Mouse (Mus musculus) sigmoid colon, adult 10 weeks (tissue): Measurements from ENCODE around the gene Ckmt2. TPM values are rescaled to one million over a fixed set of nuclear protein-coding genes. Genes with fewer than 3 reads are reported as not detected.

ENCODE experiments used
- polyA plus RNA-seq: library from polyadenylated mRNA; stranded (reverse); fragments of 350-450 nt; fragmentation: Illumina TruSeq; extraction: RNeasy Lipid Tissue Mini Kit (QIAGEN cat#74804); gene quantifications from one replicate; pipeline ENCODE4 v1.2.3, GENCODE M21; 2014; ENCODE audit warnings: low read depth, low replicate concordance

The Ckmt2 gene
- polyA plus RNA-seq, result 2.5 TPM

DNA sequence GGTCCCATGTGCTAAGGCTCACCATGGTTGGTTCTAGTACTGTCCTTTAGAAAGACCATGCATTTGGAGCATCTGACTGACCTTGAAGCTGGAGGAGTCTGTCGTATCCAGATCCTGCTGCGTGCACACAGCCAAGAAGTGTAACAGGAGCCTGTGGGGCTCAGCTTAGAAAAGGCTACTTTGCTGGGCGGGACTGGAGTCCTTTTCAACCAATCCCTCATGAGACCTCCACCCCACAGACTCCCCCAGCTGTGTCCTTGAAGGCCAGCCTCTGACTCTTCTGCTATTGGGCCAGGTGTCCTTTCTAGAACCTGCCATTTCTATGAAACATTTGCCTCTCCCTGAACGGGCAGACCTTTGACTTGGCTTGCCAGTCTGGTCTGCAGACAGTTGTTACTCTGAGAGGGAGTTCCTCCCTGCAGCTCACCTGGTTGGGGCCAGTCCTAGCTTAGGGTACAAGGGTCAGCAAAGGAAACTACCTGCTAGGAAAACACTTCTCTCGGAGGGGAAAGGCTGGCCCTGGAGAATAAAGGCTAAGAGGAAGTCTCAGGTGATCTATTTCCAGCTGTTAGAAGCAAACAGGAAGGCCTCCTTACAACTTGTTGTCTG is at the start of gene Ckmt2:
TSS of gene Ckmt2 (minus strand) at position 145 of the 609 bp plus-strand sequence.

DNA sequence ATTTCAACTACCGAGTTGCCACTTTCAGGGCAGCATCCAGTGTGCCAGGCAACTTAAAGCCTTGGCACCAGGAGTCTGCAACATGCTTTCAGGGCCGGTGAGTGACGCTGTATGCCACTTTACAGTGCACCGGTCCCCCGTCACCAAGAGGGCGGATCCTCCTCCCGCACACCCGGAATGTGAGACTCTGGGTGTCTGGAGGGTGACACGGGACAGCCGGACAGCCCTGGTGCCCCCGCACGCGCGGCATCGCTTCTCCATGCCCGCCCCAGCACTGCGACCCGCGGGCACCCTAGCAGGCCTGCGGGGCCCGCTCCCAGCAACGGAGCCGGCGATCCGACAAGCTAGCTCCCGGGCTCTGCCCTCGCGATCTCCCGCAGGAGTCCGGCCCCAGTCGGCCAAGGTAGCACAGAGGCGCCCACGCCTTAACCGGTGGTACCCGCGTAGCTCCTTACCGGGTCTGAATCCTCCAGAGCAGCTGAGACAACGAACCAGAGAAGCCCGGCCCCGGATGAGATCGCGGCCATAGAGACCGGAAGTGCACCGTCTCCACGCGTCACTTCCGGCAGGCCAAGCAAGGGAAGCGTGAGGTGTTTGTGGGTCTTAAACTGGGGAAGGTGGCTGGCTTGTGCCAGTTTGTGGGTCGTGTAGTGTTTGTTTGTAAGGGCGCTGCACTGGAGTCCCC is 69.4 kb downstream of the Ckmt2 start, which contains the start of gene Zcchc9:
TSS of gene Zcchc9 (minus strand) at position 551 of the 685 bp plus-strand sequence.

Other genes starting within 250 kb of the Ckmt2 start
- gene Acot12, start 135.4 kb downstream of the Ckmt2 start, polyA plus RNA-seq, result not detected
- gene Zcchc9, start 69.2 kb downstream of the Ckmt2 start, polyA plus RNA-seq, result 63.6 TPM